Mouse (Mus musculus): ENCODE results near the gene Slc6a16.
A peak's percentile ranks its signal among the peaks of the same experiment; 100 is the strongest.

Gene Slc6a16

GRCm38 (mm10) chr7:45240633-45241388, at the start of gene Slc6a16:
TSS of gene Slc6a16 (plus strand) at chr7:45241085.
- DNase-seq (ENCODE audit: low spot score) = peak; percentile 82

GRCm38 (mm10) chr7:45191161-45191560, 49.7 kb upstream of the Slc6a16 start:
- DNase-seq (ENCODE audit: low spot score) = no peak

- DNase-seq (ENCODE audit: low spot score) = no peak
Observed at GRCm38 (mm10) chr7:45191803-45192363, 49.0 kb upstream of the Slc6a16 start.

- no peak for DNase-seq (ENCODE audit: low spot score)
Observed at GRCm38 (mm10) chr7:45192585-45193310, 48.1 kb upstream of the Slc6a16 start.

- no peak for DNase-seq (ENCODE audit: low spot score)
Observed at GRCm38 (mm10) chr7:45193406-45193805, 47.5 kb upstream of the Slc6a16 start.

- no peak for DNase-seq (ENCODE audit: low spot score)
Observed at GRCm38 (mm10) chr7:45193871-45194785, 46.8 kb upstream of the Slc6a16 start.

- DNase-seq (ENCODE audit: low spot score) = no peak
Observed at GRCm38 (mm10) chr7:45195341-45196175, 45.3 kb upstream of the Slc6a16 start.

- DNase-seq (ENCODE audit: low spot score) = no peak
Observed at GRCm38 (mm10) chr7:45196176-45196535, 44.7 kb upstream of the Slc6a16 start.

- DNase-seq (ENCODE audit: low spot score) = no peak
Observed at GRCm38 (mm10) chr7:45196994-45197393, 43.9 kb upstream of the Slc6a16 start.

GRCm38 (mm10) chr7:45198435-45198834, 42.5 kb upstream of the Slc6a16 start:
- peak; percentile 81 for DNase-seq (ENCODE audit: low spot score)

GRCm38 (mm10) chr7:45198961-45199360, 41.9 kb upstream of the Slc6a16 start:
- DNase-seq (ENCODE audit: low spot score) = no peak

GRCm38 (mm10) chr7:45202654-45203053, 38.2 kb upstream of the Slc6a16 start:
- no peak for DNase-seq (ENCODE audit: low spot score)

- DNase-seq (ENCODE audit: low spot score) = peak; percentile 92
Observed at GRCm38 (mm10) chr7:45204380-45205143, 36.3 kb upstream of the Slc6a16 start, which contains the start of gene Ccdc155. TSS of gene Ccdc155 (minus strand) at chr7:45204892.

- no peak for DNase-seq (ENCODE audit: low spot score)
Observed at GRCm38 (mm10) chr7:45208260-45208659, 32.6 kb upstream of the Slc6a16 start.

- no peak for DNase-seq (ENCODE audit: low spot score)
Observed at GRCm38 (mm10) chr7:45211070-45211469, 29.8 kb upstream of the Slc6a16 start.

GRCm38 (mm10) chr7:45211851-45212251, 29.0 kb upstream of the Slc6a16 start, which contains the start of gene Dkkl1:
TSS of gene Dkkl1 (minus strand) at chr7:45212147.
- no peak for DNase-seq (ENCODE audit: low spot score)

- no peak for DNase-seq (ENCODE audit: low spot score)
Observed at GRCm38 (mm10) chr7:45212356-45212755, 28.5 kb upstream of the Slc6a16 start.

- no peak for DNase-seq (ENCODE audit: low spot score)
Observed at GRCm38 (mm10) chr7:45213708-45214107, 27.2 kb upstream of the Slc6a16 start.

- peak; percentile 76 for DNase-seq (ENCODE audit: low spot score)
Observed at GRCm38 (mm10) chr7:45215673-45216441, 25.0 kb upstream of the Slc6a16 start, which contains the start of gene Tead2. TSS of gene Tead2 (plus strand) at chr7:45215753.

Measured in testis, postnatal 10 days (tissue).